Mouse (Mus musculus): Measurements from ENCODE around the gene Cops7b. TPM values are rescaled to one million over a fixed set of nuclear protein-coding genes. Genes with fewer than 3 reads are reported as not detected.

The Cops7b gene
- polyA plus RNA-seq, 1 experiment: 19.4 TPM

DNA sequence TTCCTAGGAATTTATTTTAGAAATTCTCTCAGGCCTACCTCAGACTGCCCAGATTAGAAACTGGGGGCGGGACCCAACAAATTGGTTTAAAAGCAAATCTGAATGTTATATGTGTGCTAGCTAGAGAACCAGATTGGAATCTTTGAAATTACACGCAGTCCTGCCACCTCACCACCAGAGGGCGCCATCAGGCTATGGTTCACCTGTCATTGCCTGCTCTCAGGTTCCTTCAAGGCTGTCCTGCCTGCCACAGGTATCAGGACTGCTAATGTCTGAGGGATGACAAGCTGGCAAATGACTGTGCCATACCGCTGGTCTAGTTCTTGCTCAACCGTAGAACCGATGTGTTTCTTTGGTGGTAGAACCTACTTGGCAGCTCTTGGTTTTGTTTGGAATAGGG is 67.6 kb downstream of the Cops7b start:
- TF ChIP-seq POLR2A (IDR thresholded peaks at IDR 0.05; ENCODE audit: borderline replicate concordance, control insufficient read depth, low read depth, low read length) (no peak), CTCF (IDR thresholded peaks at IDR 0.05; ENCODE audit: control insufficient read depth, insufficient read depth, low read length) (peak; percentile 96)
- H3K4me1 ChIP-seq (ENCODE audit: control insufficient read depth, insufficient read depth, low read length): no peaks in the 10 kb centered on the region
- H3K27ac ChIP-seq (ENCODE audit: control insufficient read depth, insufficient read depth, low read depth, low read length, poor library complexity): no peak overlapping the region
- no peak overlapping the region for H3K4me3 ChIP-seq (replicated peaks; ENCODE audit: control insufficient read depth, low read depth, low read length)
- WGBS: 10% methylated on average over 6 of the region's 6 CpGs

DNA sequence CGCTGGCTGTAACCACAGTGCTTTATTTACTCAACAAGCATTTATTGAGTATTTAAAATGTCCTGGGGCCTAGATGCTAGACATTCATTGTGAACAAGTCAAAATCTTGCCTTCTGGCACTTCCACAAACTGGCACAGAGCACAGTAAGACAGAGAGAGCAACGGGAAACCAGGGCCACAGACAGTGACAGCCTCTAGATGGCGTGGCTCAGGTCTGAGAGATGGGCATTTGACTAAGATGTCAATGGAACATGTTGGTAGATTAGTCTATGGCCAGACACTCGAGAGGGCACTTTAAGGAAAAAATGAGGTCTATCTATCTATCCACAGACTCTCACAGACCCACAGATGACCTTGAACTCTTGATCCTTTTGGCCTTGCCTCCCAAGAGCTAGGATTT is 70.0 kb downstream of the Cops7b start:
- H3K4me3 ChIP-seq (replicated peaks; ENCODE audit: control insufficient read depth, low read depth, low read length): no peak overlapping the region
- 51% methylated on average over 4 of the region's 4 CpGs for WGBS
- no peak overlapping the region for H3K27ac ChIP-seq (ENCODE audit: control insufficient read depth, insufficient read depth, low read depth, low read length, poor library complexity)
- no peak for TF ChIP-seq CTCF (IDR thresholded peaks at IDR 0.05; ENCODE audit: control insufficient read depth, insufficient read depth, low read length)
- TF ChIP-seq POLR2A (IDR thresholded peaks at IDR 0.05; ENCODE audit: borderline replicate concordance, control insufficient read depth, low read depth, low read length): no peak
- H3K4me1 ChIP-seq (ENCODE audit: control insufficient read depth, insufficient read depth, low read length): no peaks in the 10 kb centered on the region

DNA sequence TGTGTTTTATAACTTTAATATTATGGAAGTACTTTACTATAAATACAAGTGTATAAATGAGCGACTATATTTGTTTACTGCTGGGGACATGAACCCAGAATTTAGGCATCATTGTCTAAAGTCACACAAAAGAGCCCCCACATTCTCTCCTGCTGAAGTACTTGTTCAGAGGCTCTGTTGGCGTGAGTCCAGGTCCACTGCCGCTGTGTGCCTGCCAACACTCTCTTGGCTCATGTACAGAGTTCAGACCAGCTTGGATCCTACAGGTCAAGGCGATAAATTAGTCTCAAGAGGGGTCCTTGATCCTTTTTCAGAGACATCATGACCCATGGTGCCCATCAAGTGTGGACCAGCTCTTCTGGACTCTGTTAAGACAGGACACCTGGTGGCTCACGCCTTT is 74.4 kb downstream of the Cops7b start:
- WGBS: 74% methylated on average over 5 of the region's 5 CpGs
- Histone ChIP-seq H3K4me1 (ENCODE audit: control insufficient read depth, insufficient read depth, low read length) (no peaks in the 10 kb centered on the region), H3K27ac (ENCODE audit: control insufficient read depth, insufficient read depth, low read depth, low read length, poor library complexity) (no peak overlapping the region), H3K4me3 (replicated peaks; ENCODE audit: control insufficient read depth, low read depth, low read length) (no peak overlapping the region)
- TF ChIP-seq POLR2A (IDR thresholded peaks at IDR 0.05; ENCODE audit: borderline replicate concordance, control insufficient read depth, low read depth, low read length) (no peak), CTCF (IDR thresholded peaks at IDR 0.05; ENCODE audit: control insufficient read depth, insufficient read depth, low read length) (no peak)

Other genes with a start within 250 kb of the Cops7b start
- 330 and 503 TPM in 2 replicates for gene Ncl, start 223.5 kb upstream of the Cops7b start, polyA plus RNA-seq (2011; ENCODE audit: insufficient read depth, insufficient read length, low replicate concordance, missing spikeins)
- not detected in 2 replicates for gene Nmur1, start 156.7 kb upstream of the Cops7b start, polyA plus RNA-seq (2011; ENCODE audit: insufficient read depth, insufficient read length, low replicate concordance, missing spikeins)
- not detected in 2 replicates for gene Tex44, start 156.6 kb upstream of the Cops7b start, polyA plus RNA-seq (2011; ENCODE audit: insufficient read depth, insufficient read length, low replicate concordance, missing spikeins)
- gene Ptma, start 56.2 kb upstream of the Cops7b start, polyA plus RNA-seq (2011; ENCODE audit: insufficient read depth, insufficient read length, low replicate concordance, missing spikeins): 1,145 and 1,395 TPM in 2 replicates
- 11.2 and 15.6 TPM in 2 replicates for gene Pde6d, start 275 bp upstream of the Cops7b start, polyA plus RNA-seq (2011; ENCODE audit: insufficient read depth, insufficient read length, low replicate concordance, missing spikeins)
- gene Nppc, start 87.7 kb downstream of the Cops7b start, polyA plus RNA-seq (2011; ENCODE audit: insufficient read depth, insufficient read length, low replicate concordance, missing spikeins): not detected in 2 replicates
- gene Dis3l2, start 120.9 kb downstream of the Cops7b start, polyA plus RNA-seq (2011; ENCODE audit: insufficient read depth, insufficient read length, low replicate concordance, missing spikeins): 2.9 and 7.5 TPM in 2 replicates